Mouse (Mus musculus) bone marrow, adult 2 months (tissue): ENCODE results near the gene Lrrfip2.

Experiments
- CTCF ChIP-seq: fragments of 200-500 bp; IDR thresholded peaks from 2 replicates; pipeline ENCODE4 v1.5.1; 2011; ENCODE audit warnings: low read length, control low read depth; ENCODE audit not compliant: control insufficient read depth, insufficient read depth
- POLR2A ChIP-seq: fragments of 200-500 bp; IDR thresholded peaks from 2 replicates; pipeline ENCODE4 v1.6.1; 2011; ENCODE audit warnings: low read depth, mild to moderate bottlenecking, control low read depth, low read length, borderline replicate concordance; ENCODE audit not compliant: control insufficient read depth

DNA sequence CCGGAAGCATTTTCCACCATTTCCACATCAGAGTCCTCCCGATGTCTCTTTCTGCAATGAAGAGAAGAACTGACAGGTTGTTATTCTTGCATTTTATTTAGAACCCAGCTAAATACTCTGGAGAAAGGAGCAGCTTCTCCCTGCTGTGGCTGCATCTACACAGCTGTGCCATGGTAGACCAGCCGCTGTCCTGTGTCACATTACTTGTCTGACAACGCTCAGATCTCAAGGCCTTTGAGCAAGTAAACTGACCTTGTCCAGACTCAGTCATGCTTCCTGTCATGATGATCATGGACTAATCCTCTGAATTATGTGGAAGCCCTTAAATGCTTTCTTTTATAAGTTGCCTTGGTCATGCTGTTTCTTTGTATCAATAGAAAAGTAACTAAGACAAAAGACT, 122.4 kb downstream of the Lrrfip2 start:
- TF ChIP-seq CTCF (no peak), POLR2A (no peak)
